Mouse (Mus musculus) small intestine, adult 2 months (tissue): Measurements from ENCODE around the gene Pmepa1.

Experiments used
- CTCF ChIP-seq: fragments of 200-500 bp; IDR thresholded peaks from 2 replicates; pipeline ENCODE4 v1.5.1; 2012; ENCODE audit warnings: low read depth, mild to moderate bottlenecking, control low read depth, inconsistent platforms, low read length, moderate library complexity, mixed read lengths; ENCODE audit not compliant: insufficient replicate concordance, insufficient read length; ENCODE audit errors: extremely low read depth
- POLR2A ChIP-seq: fragments of 200-500 bp; IDR thresholded peaks from 2 replicates; pipeline ENCODE4 v1.6.1; 2012; ENCODE audit warnings: low read depth, mild to moderate bottlenecking, control low read depth, inconsistent platforms, low read length, moderate library complexity

DNA sequence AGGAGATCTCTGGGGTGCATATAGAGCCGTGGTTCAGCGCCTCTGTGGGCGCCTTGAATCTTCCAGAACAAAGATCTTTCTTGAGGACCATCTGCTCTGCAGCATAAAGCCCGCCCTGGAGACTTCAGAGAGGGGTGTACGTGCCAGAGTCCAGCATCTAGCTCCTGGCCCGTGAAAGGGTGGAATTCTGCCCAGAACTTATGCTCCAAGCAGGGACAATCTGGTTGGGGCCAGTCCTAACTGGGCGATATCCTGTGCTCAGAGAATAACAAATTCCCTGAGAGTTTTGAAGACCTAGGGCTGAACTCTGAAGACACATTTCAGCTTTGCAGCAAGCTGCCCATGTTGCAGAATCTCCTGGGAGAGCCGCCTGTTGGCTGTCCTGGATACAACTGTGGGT lies 98.4 kb downstream of the Pmepa1 start:
- TF ChIP-seq CTCF: no peak
- no peak for TF ChIP-seq POLR2A
